Mouse (Mus musculus): Measurements from ENCODE around the gene Ccdc155.

The Ccdc155 gene

GRCm38 (mm10) chr7:45204380-45205143 lies at the start of gene Ccdc155:
TSS of gene Ccdc155 (minus strand) at chr7:45204892.
- DNase-seq: peak; percentile 94 to 96

GRCm38 (mm10) chr7:45253806-45254205 lies 49.1 kb upstream of the Ccdc155 start:
- DNase-seq: no peak

GRCm38 (mm10) chr7:45247666-45248065 lies 43.0 kb upstream of the Ccdc155 start:
- DNase-seq: no peak

- DNase-seq: no peak
Observed at GRCm38 (mm10) chr7:45241389-45241749, 36.7 kb upstream of the Ccdc155 start.

GRCm38 (mm10) chr7:45240633-45241388 lies 36.1 kb upstream of the Ccdc155 start, which contains the start of gene Slc6a16:
TSS of gene Slc6a16 (plus strand) at chr7:45241085.
- DNase-seq: no peak

- no peak for DNase-seq
Observed at GRCm38 (mm10) chr7:45240109-45240508, 35.4 kb upstream of the Ccdc155 start.

GRCm38 (mm10) chr7:45238723-45239496 lies 34.2 kb upstream of the Ccdc155 start, which contains the start of gene Cd37:
TSS of gene Cd37 (minus strand) at chr7:45239115.
- DNase-seq: peak; percentile 48 to 61

- no peak for DNase-seq
Observed at GRCm38 (mm10) chr7:45237747-45238699, 33.3 kb upstream of the Ccdc155 start.

- no peak for DNase-seq
Observed at GRCm38 (mm10) chr7:45235656-45236180, 31.0 kb upstream of the Ccdc155 start.

- DNase-seq: peak; percentile 57 to 60
Observed at GRCm38 (mm10) chr7:45234922-45235571, 30.4 kb upstream of the Ccdc155 start.

GRCm38 (mm10) chr7:45234333-45234841 lies 29.7 kb upstream of the Ccdc155 start:
- DNase-seq: peak; percentile 32 to 38

GRCm38 (mm10) chr7:45233580-45234332 lies 29.1 kb upstream of the Ccdc155 start:
- DNase-seq: no peak

GRCm38 (mm10) chr7:45232716-45233465 lies 28.2 kb upstream of the Ccdc155 start:
- no peak for DNase-seq

- DNase-seq: no peak
Observed at GRCm38 (mm10) chr7:45231941-45232340, 27.2 kb upstream of the Ccdc155 start.

- DNase-seq: no peak
Observed at GRCm38 (mm10) chr7:45231192-45231591, 26.5 kb upstream of the Ccdc155 start.

GRCm38 (mm10) chr7:45229459-45230203 lies 24.9 kb upstream of the Ccdc155 start:
- DNase-seq: no peak

GRCm38 (mm10) chr7:45229046-45229445 lies 24.4 kb upstream of the Ccdc155 start:
- DNase-seq: no peak

- no peak for DNase-seq
Observed at GRCm38 (mm10) chr7:45228548-45228947, 23.9 kb upstream of the Ccdc155 start.

GRCm38 (mm10) chr7:45226421-45226820 lies 21.7 kb upstream of the Ccdc155 start:
- no peak for DNase-seq
